In the genomic region with DNA sequence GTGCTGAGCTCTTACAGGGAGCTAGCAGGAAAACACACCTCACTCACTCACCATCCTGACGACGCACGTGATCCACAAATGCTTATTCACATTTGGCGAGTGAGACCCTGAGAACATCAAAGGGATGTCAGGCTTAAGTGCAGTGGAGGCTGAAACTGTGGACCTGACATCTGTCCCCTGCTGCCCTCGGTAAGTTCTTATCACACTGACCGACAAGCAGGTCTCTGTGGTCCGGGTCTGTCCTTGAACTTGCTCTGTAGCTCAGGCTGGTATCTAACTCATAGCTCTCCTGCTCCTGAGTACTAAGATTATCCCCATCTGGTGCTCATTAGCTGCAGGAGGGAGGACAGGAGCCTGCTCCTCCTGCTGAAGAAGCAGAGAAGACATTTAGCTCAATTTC, we compare ENCODE assay signal across 22 mouse cellular contexts.
DNase-seq lines count a peak whose midpoint lies in the region; ATAC-seq lines count a peak whose summit lies in the region.
"Had no signal": no experiment of that assay in that cellular context is flagged by ENCODE, and none has a peak within 500 bp of the region (broad histone marks: within the 10 kb centered on the region; RNA-seq: fewer than 3 reads in every experiment).

No protein-coding gene starts in this region.

- no peak overlapping the region for H3K4me3 ChIP-seq in heart, embryonic 10.5 days
- H3K4me3 ChIP-seq: kidney, embryonic 15.5 days; limb, embryonic 12.5 days; midbrain, embryonic 13.5 days; neural tube, embryonic 12.5 days had no signal

- 19% methylated on average over 7 of the region's 7 CpGs for WGBS in heart, embryonic 10.5 days

- H3K36me3 ChIP-seq in heart, embryonic 10.5 days = no peaks in the 10 kb centered on the region
- H3K36me3 ChIP-seq: kidney, embryonic 15.5 days; limb, embryonic 12.5 days; midbrain, embryonic 13.5 days; neural tube, embryonic 12.5 days had no signal

- 0 out of 2 replicates have a peak, but pooled peaks have one; percentile 12 for ATAC-seq in granulocyte monocyte progenitor cell, adult 5-6 weeks (replicated peaks; ENCODE audit: poor library complexity, severe bottlenecking)
- ATAC-seq: forebrain, postnatal 0 days; intestine, postnatal 0 days; liver, postnatal 0 days; midbrain, embryonic 13.5 days had no signal

- intact Hi-C loops in heart, postnatal 36 days (cut with DNase I) = no loop called here

- peak overlapping the region; percentile 86 for H3K27ac ChIP-seq in heart, embryonic 10.5 days
- H3K27ac ChIP-seq: kidney, embryonic 15.5 days; limb, embryonic 12.5 days; midbrain, embryonic 13.5 days; neural tube, embryonic 12.5 days had no signal

- H3K4me1 ChIP-seq in heart, embryonic 10.5 days = peaks cover 52% of the 10 kb centered on the region
- H3K4me1 ChIP-seq: kidney, embryonic 15.5 days; midbrain, embryonic 13.5 days; neural tube, embryonic 12.5 days had no signal

- DNase-seq in heart, embryonic 10.5 days (ENCODE audit: low spot score) = peak; percentile 86
- no peak for DNase-seq in heart, postnatal 36 days
- peak; percentile 2 for DNase-seq in kidney, postnatal 10 days
- DNase-seq in kidney, adult 8-10 months = no peak
- peak; percentile 5 for DNase-seq in heart, postnatal 4 days
- no peak for DNase-seq in thymus, postnatal 4 days
- DNase-seq: adrenal gland, postnatal 10 days; cerebellum, adult 18-20 months; cerebellum, postnatal 14 days; forebrain, postnatal 0 days; gastrocnemius, postnatal 36 days; kidney, postnatal 4 days; liver, postnatal 0 days; lung, postnatal 10 days; retina, postnatal 1 day; thymus, postnatal 36 days had no signal

- H3K27me3 ChIP-seq in heart, embryonic 10.5 days (ENCODE audit: insufficient read depth, poor library complexity, severe bottlenecking) = no peaks in the 10 kb centered on the region
- H3K27me3 ChIP-seq: kidney, embryonic 15.5 days; limb, embryonic 12.5 days; midbrain, embryonic 13.5 days; neural tube, embryonic 12.5 days had no signal

- no peaks in the 10 kb centered on the region for H3K9me3 ChIP-seq in heart, embryonic 10.5 days
- H3K9me3 ChIP-seq: kidney, embryonic 15.5 days; limb, embryonic 12.5 days; midbrain, embryonic 13.5 days; neural tube, embryonic 12.5 days had no signal

Comparison
In these comparisons a context has a peak if more than half of its experiments do, and no peak if none do; other contexts are left out.
1. DNase-seq: peak in heart, embryonic 10.5 days (single experiment), kidney, postnatal 10 days (single experiment) and heart, postnatal 4 days (single experiment); none in heart, postnatal 36 days (0 of 2), kidney, adult 8-10 months (0 of 2) and thymus, postnatal 4 days (single experiment).